Mouse (Mus musculus): ENCODE results near the gene Tbc1d7. TPM values are rescaled to one million over a fixed set of nuclear protein-coding genes. Genes with fewer than 3 reads are reported as not detected.
A peak's percentile ranks its signal among the peaks of the same experiment; 100 is the strongest.

Gene Tbc1d7
- polyA plus RNA-seq, 1 experiment, result 31.4 TPM

- no peaks in the 10 kb centered on the region for H3K36me3 ChIP-seq (ENCODE audit: control insufficient read depth, insufficient read depth)
- peak overlapping the region; percentile 31 for H3K4me2 ChIP-seq (ENCODE audit: low read depth)
- H3K27me3 ChIP-seq (ENCODE audit: control insufficient read depth, insufficient read depth, insufficient read length), result no peaks in the 10 kb centered on the region
- no peak overlapping the region for H3K4me3 ChIP-seq
- H3ac ChIP-seq (ENCODE audit: control insufficient read depth, insufficient read length), result no peak overlapping the region
- TF ChIP-seq POLR2A (IDR thresholded peaks at IDR 0.05; ENCODE audit: insufficient read length, low read depth) (no peak), USF1 (IDR thresholded peaks at IDR 0.05; ENCODE audit: low read depth) (no peak), SRF (IDR thresholded peaks at IDR 0.05; ENCODE audit: control insufficient read depth, insufficient read length, low read depth) (no peak), CEBPB (IDR thresholded peaks at IDR 0.05; ENCODE audit: insufficient read depth, poor library complexity, severe bottlenecking) (no peak), MYOD1 (IDR thresholded peaks at IDR 0.05; ENCODE audit: control insufficient read depth in 1 of 3, insufficient read length in 2 of 3, low read depth in 2 of 3) (no peak), MAX (IDR thresholded peaks at IDR 0.05; ENCODE audit: low read depth) (no peak), POLR2AphosphoS2 (IDR thresholded peaks at IDR 0.05; ENCODE audit: insufficient read length, low read depth) (no peak), E2F4 (IDR thresholded peaks at IDR 0.05; ENCODE audit: insufficient read depth) (no peak), TCF12 (IDR thresholded peaks at IDR 0.05; ENCODE audit: insufficient read depth, poor library complexity, severe bottlenecking) (no peak), REST (IDR thresholded peaks at IDR 0.05; ENCODE audit: insufficient read depth, insufficient read length) (no peak), TCF3 (IDR thresholded peaks at IDR 0.05; ENCODE audit: insufficient read length, low read depth) (no peak), MYOG (IDR thresholded peaks at IDR 0.05; ENCODE audit: control insufficient read depth in 1 of 3, insufficient read depth in 1 of 3, insufficient read length in 2 of 3, low read depth in 2 of 3) (no peak)
- peaks cover 7% of the 10 kb centered on the region for H3K79me2 ChIP-seq (ENCODE audit: control insufficient read depth, insufficient read depth)
Measured at GRCm38 (mm10) chr13:43202351-43202750, 31.1 kb upstream of the Tbc1d7 start.

DNA sequence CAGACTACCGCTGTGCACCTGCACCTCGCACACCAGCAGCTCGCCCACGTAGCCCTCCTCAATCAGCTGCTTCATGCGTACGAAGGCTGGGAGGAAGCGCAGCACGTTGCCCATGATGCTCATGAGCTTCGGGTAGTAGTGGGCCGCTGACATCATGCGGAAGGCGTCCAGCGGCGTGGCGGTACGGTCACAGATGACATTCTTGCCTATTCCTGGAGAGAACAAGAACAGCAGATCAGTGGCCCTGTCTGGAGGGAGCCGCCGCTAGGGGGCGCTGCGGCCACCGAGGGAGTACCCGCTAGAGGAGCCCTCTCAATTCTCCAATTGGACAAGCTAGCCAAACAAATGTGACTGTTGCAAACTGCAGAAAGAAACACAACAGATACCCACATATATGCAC, 29.7 kb upstream of the Tbc1d7 start:
- TF ChIP-seq MYOG (IDR thresholded peaks at IDR 0.05; ENCODE audit: control insufficient read depth in 1 of 3, insufficient read depth in 1 of 3, insufficient read length in 2 of 3, low read depth in 2 of 3) (peak in 1 of 3 experiments; percentile 0), CEBPB (IDR thresholded peaks at IDR 0.05; ENCODE audit: insufficient read depth, poor library complexity, severe bottlenecking) (no peak)
- no peaks in the 10 kb centered on the region for H3K27me3 ChIP-seq (ENCODE audit: control insufficient read depth, insufficient read depth, insufficient read length)

DNA sequence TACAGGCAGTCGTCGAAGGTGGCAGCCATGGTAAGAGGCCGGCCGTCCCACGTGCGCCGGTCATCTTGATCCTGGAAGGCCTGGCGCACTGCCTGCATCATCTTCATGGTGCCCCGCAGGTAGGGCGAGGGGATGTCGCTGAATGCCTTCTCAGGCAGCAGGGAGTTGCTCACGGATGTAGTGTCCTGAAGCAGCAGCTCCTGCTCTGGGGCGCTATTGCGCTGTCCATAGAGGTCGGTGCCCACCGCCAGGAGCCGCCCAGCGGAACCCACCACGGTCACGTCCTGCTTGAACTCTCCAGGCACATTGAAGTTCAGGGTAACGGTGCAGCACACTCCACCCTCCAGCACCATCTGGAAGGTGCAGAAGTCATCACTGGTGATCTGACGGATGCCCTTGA, 29.2 kb upstream of the Tbc1d7 start:
- Histone ChIP-seq H3K36me3 (ENCODE audit: control insufficient read depth, insufficient read depth) (no peaks in the 10 kb centered on the region), H3K4me2 (ENCODE audit: low read depth) (no peak overlapping the region), H3K79me2 (ENCODE audit: control insufficient read depth, insufficient read depth) (peaks cover 4% of the 10 kb centered on the region), H3K27me3 (ENCODE audit: control insufficient read depth, insufficient read depth, insufficient read length) (no peaks in the 10 kb centered on the region), H3K4me3 (no peak overlapping the region), H3ac (ENCODE audit: control insufficient read depth, insufficient read length) (no peak overlapping the region)
- TF ChIP-seq REST (IDR thresholded peaks at IDR 0.05; ENCODE audit: insufficient read depth, insufficient read length), result no peak
- TF ChIP-seq CEBPB (IDR thresholded peaks at IDR 0.05; ENCODE audit: insufficient read depth, poor library complexity, severe bottlenecking), result no peak
- TF ChIP-seq TCF12 (IDR thresholded peaks at IDR 0.05; ENCODE audit: insufficient read depth, poor library complexity, severe bottlenecking), result no peak

More for the DNA sequence above, 29.7 kb upstream of the Tbc1d7 start:
- H3K4me3 ChIP-seq, result no peak overlapping the region
- H3ac ChIP-seq (ENCODE audit: control insufficient read depth, insufficient read length), result no peak overlapping the region
- no peak overlapping the region for H3K4me2 ChIP-seq (ENCODE audit: low read depth)
- H3K36me3 ChIP-seq (ENCODE audit: control insufficient read depth, insufficient read depth), result no peaks in the 10 kb centered on the region
- H3K79me2 ChIP-seq (ENCODE audit: control insufficient read depth, insufficient read depth), result peaks cover 4% of the 10 kb centered on the region

DNA sequence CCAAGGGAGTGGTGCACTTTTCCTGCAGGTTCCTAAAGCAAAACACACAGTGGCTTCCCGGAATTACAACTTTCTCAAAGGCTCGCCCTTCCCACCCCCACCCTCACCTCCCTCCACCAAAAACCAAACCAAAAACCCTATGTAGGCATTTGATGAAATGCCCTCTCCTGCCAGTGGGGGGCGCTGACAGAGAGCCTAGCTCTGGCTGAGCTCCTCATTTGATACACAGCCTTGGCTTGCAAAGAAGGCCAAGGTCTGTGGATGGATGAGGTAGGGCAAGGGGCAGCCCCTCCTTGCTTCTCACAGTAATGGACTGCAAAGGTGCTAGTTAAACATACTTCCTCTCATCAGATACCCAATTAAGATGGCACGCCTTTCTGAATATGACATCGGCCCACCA, 28.4 kb upstream of the Tbc1d7 start:
- peaks cover 4% of the 10 kb centered on the region for H3K79me2 ChIP-seq (ENCODE audit: control insufficient read depth, insufficient read depth)
- H3K4me2 ChIP-seq (ENCODE audit: low read depth), result no peak overlapping the region
- H3K4me3 ChIP-seq, result no peak overlapping the region
- no peaks in the 10 kb centered on the region for H3K27me3 ChIP-seq (ENCODE audit: control insufficient read depth, insufficient read depth, insufficient read length)
- H3K36me3 ChIP-seq (ENCODE audit: control insufficient read depth, insufficient read depth), result no peaks in the 10 kb centered on the region
- no peak overlapping the region for H3ac ChIP-seq (ENCODE audit: control insufficient read depth, insufficient read length)
- TF ChIP-seq SRF (IDR thresholded peaks at IDR 0.05; ENCODE audit: control insufficient read depth, insufficient read length, low read depth) (no peak), E2F4 (IDR thresholded peaks at IDR 0.05; ENCODE audit: insufficient read depth) (no peak), TCF12 (IDR thresholded peaks at IDR 0.05; ENCODE audit: insufficient read depth, poor library complexity, severe bottlenecking) (no peak), POLR2A (IDR thresholded peaks at IDR 0.05; ENCODE audit: insufficient read length, low read depth) (no peak), POLR2AphosphoS2 (IDR thresholded peaks at IDR 0.05; ENCODE audit: insufficient read length, low read depth) (no peak), REST (IDR thresholded peaks at IDR 0.05; ENCODE audit: insufficient read depth, insufficient read length) (no peak), MAX (IDR thresholded peaks at IDR 0.05; ENCODE audit: low read depth) (no peak), CEBPB (IDR thresholded peaks at IDR 0.05; ENCODE audit: insufficient read depth, poor library complexity, severe bottlenecking) (no peak), MYOD1 (IDR thresholded peaks at IDR 0.05; ENCODE audit: control insufficient read depth in 1 of 3, insufficient read length in 2 of 3, low read depth in 2 of 3) (no peak), MYOG (IDR thresholded peaks at IDR 0.05; ENCODE audit: control insufficient read depth in 1 of 3, insufficient read depth in 1 of 3, insufficient read length in 2 of 3, low read depth in 2 of 3) (no peak), TCF3 (IDR thresholded peaks at IDR 0.05; ENCODE audit: insufficient read length, low read depth) (no peak), USF1 (IDR thresholded peaks at IDR 0.05; ENCODE audit: low read depth) (no peak)

- H3ac ChIP-seq (ENCODE audit: control insufficient read depth, insufficient read length), result no peak overlapping the region
- H3K27me3 ChIP-seq (ENCODE audit: control insufficient read depth, insufficient read depth, insufficient read length), result no peaks in the 10 kb centered on the region
- no peak overlapping the region for H3K4me2 ChIP-seq (ENCODE audit: low read depth)
- H3K79me2 ChIP-seq (ENCODE audit: control insufficient read depth, insufficient read depth), result no peaks in the 10 kb centered on the region
- no peaks in the 10 kb centered on the region for H3K36me3 ChIP-seq (ENCODE audit: control insufficient read depth, insufficient read depth)
- H3K4me3 ChIP-seq, result no peak overlapping the region
- peak in 2 of 3 experiments; percentile 4 to 17 for TF ChIP-seq MYOD1 (IDR thresholded peaks at IDR 0.05; ENCODE audit: control insufficient read depth in 1 of 3, insufficient read length in 2 of 3, low read depth in 2 of 3)
- TF ChIP-seq REST (IDR thresholded peaks at IDR 0.05; ENCODE audit: insufficient read depth, insufficient read length), result no peak
- no peak for TF ChIP-seq POLR2A (IDR thresholded peaks at IDR 0.05; ENCODE audit: insufficient read length, low read depth)
- peak in 1 of 3 experiments; percentile 14 for TF ChIP-seq MYOG (IDR thresholded peaks at IDR 0.05; ENCODE audit: control insufficient read depth in 1 of 3, insufficient read depth in 1 of 3, insufficient read length in 2 of 3, low read depth in 2 of 3)
- TF ChIP-seq E2F4 (IDR thresholded peaks at IDR 0.05; ENCODE audit: insufficient read depth), result no peak
Measured at GRCm38 (mm10) chr13:43199282-43199681, 28.0 kb upstream of the Tbc1d7 start.
